Mouse (Mus musculus) adrenal gland, postnatal 14 days (tissue): ENCODE data around the gene Krtap6-2. TPM values are rescaled to one million over a fixed set of nuclear protein-coding genes. Genes with fewer than 3 reads are reported as not detected.

Source experiments
- DNase-seq: peaks from one replicate; pipeline ENCODE4 v3.0.0; 2021; ENCODE audit warnings: mixed read lengths
- long read RNA-seq, 2 experiments: library from polyadenylated mRNA; stranded (forward); transcript quantifications; one replicate each; pipeline ENCODE4 v2.0.0; 2021
- total RNA-seq: library from RNA; stranded (reverse); gene quantifications from 2 replicates; pipeline ENCODE4 v1.2.3, GENCODE M21; 2021

Gene Krtap6-2
- not detected in 2 replicates for total RNA-seq
- long read RNA-seq, experiment 1, result 0 reads
- long read RNA-seq, experiment 2, result 0 reads

GRCm38 (mm10) chr16:89420011-89420410 lies at the start of gene Krtap6-2:
Gene Krtap6-2 (minus strand): TSS chr16:89420111.
- DNase-seq, result no peak

DNA sequence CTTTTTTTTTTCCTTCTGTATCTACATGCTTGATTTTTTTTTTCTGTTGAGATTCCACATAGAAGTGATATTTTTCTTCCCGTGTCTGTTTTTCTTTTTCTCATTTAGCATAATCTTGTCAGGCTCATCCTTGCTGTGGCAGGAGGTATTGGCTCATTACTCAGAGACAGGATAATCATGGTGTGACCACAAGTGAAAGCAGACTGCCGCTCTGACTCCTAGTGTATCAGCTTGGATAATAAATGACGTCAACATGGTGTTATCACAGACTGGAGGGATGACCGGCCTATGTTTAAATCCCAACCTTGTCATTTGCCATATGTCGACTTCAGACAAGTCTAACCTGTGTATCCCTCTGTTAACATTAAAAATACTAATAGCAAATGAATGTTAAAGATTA lies 41.3 kb upstream of the Krtap6-2 start:
- no peak for DNase-seq

- DNase-seq, result no peak
These were observed 9.7 kb upstream of the Krtap6-2 start for GRCm38 (mm10) chr16:89429586-89429985.

GRCm38 (mm10) chr16:89425310-89425709 lies 5.4 kb upstream of the Krtap6-2 start:
- no peak for DNase-seq

- DNase-seq, result peak; percentile 24
These were observed 3.6 kb downstream of the Krtap6-2 start for GRCm38 (mm10) chr16:89416311-89416710.

- no peak for DNase-seq
These were observed 9.4 kb downstream of the Krtap6-2 start for GRCm38 (mm10) chr16:89410345-89411068.

DNA sequence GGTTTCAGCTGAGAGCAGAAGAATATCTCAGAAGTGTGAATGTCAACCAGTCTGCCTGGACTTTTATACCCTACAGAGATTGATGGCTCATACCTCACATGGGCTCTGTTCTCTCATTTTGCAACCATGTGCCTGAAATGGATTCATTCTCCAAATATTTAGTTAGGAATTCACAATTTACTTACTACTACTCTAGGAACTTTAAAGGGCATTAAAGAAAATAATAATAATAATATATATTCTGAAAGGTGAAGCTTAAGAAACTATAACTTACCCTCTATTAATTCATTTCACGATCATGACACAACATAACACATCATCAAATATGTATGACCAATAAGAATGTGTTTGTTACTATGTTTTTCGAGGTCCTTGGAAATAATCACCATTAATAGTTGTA lies 16.1 kb downstream of the Krtap6-2 start, which contains the start of gene Krtap21-1:
Krtap21-1 (minus strand) TSS at position 101 of the 400 bp plus-strand sequence.
- no peak for DNase-seq

GRCm38 (mm10) chr16:89372734-89373461 lies 47.0 kb downstream of the Krtap6-2 start:
- DNase-seq, result no peak

Other genes starting within 250 kb of the Krtap6-2 start
- not detected in 2 replicates for gene 1110057P08Rik, start 245.4 kb downstream of the Krtap6-2 start, total RNA-seq
- gene Krtap20-2, start 214.2 kb downstream of the Krtap6-2 start, total RNA-seq, result not detected in 2 replicates
- not detected in 2 replicates for gene Krtap21-1, start 16.2 kb downstream of the Krtap6-2 start, total RNA-seq
- not detected in 2 replicates for gene Krtap8-1, start 67.8 kb upstream of the Krtap6-2 start, total RNA-seq
- not detected in 2 replicates for gene Krtap7-1, start 88.2 kb upstream of the Krtap6-2 start, total RNA-seq
- not detected in 2 replicates for gene Krtap11-1, start 151.1 kb upstream of the Krtap6-2 start, total RNA-seq